Mouse (Mus musculus): ENCODE data around the gene Crocc. TPM values are rescaled to one million over a fixed set of nuclear protein-coding genes. Genes with fewer than 3 reads are reported as not detected.

Gene Crocc
- polyA plus RNA-seq, 1 experiment from 2014 or later = 7.2 TPM

DNA sequence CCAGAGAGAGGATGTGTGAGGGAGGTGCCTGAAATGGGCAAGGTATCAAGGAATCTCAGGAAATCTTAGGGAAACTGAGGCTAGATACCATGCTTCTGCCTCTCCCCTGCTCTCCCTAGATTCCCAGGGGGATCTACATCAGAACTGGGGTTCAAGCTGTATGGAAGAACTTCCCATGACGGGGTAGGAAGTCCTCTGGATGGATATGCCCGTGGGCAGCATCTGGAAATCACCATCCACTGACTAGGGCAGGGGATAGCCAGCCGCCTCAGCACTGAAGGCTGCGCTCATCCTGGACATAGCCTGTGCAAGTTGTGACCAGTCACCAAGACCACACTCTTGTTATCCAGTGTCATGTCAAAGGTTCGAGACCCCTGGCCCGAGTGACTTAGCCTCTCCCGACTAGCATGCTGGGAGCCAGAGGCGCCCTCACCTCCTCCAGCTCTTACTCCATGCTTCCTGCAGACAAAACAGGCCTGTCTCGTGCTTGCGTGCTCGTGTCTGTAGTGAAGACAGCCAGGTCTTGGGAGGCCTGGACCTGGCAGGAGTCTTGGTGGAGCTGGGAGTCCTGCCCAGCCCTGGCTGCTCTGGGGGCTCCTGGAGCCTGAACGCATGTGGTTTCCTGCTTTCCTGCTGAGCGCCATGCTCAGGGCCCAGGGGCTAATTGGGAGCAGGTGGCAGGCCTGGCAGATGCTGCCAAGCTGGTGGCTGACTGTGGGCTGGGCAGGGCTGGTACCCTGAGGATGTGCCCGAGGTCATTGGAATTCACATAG is 48.6 kb downstream of the Crocc start:
- H3K4me1 ChIP-seq (ENCODE audit: control insufficient read depth, insufficient read depth, low read length) = peaks cover 19% of the 10 kb centered on the region
- H3K27ac ChIP-seq (replicated peaks; ENCODE audit: low read depth, low read length) = peak overlapping the region; percentile 83
- H3K9ac ChIP-seq (replicated peaks; ENCODE audit: low read length) = peak overlapping the region; percentile 88
- WGBS = 36% methylated on average over 14 of the region's 14 CpGs
- no peaks in the 10 kb centered on the region for H3K9me3 ChIP-seq (ENCODE audit: control insufficient read depth, low read length)
- H3K27me3 ChIP-seq (ENCODE audit: control insufficient read depth, insufficient read depth, low read length) = no peaks in the 10 kb centered on the region
- peak overlapping the region; percentile 69 for H3K4me2 ChIP-seq (ENCODE audit: low read length)
- H3K4me3 ChIP-seq (replicated peaks; ENCODE audit: low read depth, low read length) = peak overlapping the region; percentile 79
- peak; percentile 60 for DNase-seq
- peak; percentile 14; the same call in 1 of the 2 replicates for ATAC-seq (ENCODE audit: low FRiP score, low TSS enrichment)
- H3K36me3 ChIP-seq (ENCODE audit: control insufficient read depth, insufficient read depth, low read length) = peaks cover 53% of the 10 kb centered on the region

DNA sequence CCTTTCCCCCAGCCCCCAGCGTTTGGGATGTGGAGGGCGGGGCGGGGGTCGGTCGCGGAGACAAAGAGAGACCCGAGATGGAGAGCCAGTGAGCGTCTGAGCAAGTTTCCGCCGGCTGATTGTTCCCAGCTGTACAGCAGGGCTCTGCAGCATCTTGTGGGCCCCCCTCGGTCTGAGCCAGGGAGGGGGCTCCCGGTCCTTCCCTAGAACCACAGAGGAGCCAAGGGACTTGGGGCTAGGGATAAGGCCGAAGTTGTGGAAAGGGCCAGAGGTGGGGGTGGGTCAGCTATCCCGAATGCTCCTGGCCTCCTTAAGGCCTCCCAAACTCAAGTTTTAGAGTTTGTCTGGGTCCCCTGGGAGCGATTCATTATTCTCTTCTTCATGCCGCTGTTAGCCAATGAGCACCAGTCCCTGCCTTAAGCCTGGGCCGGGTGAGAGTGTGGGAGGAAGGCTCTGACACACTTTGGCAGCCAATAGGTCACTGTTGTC is 49.4 kb downstream of the Crocc start:
- Histone ChIP-seq H3K27ac (replicated peaks; ENCODE audit: low read depth, low read length) (peak overlapping the region; percentile 83), H3K9me3 (ENCODE audit: control insufficient read depth, low read length) (no peaks in the 10 kb centered on the region), H3K4me1 (ENCODE audit: control insufficient read depth, insufficient read depth, low read length) (peaks cover 19% of the 10 kb centered on the region), H3K36me3 (ENCODE audit: control insufficient read depth, insufficient read depth, low read length) (peaks cover 53% of the 10 kb centered on the region), H3K27me3 (ENCODE audit: control insufficient read depth, insufficient read depth, low read length) (no peaks in the 10 kb centered on the region), H3K4me3 (replicated peaks; ENCODE audit: low read depth, low read length) (peak overlapping the region; percentile 79), H3K9ac (replicated peaks; ENCODE audit: low read length) (peak overlapping the region; percentile 88), H3K4me2 (ENCODE audit: low read length) (peak overlapping the region; percentile 69)
- ATAC-seq (ENCODE audit: low FRiP score, low TSS enrichment) (peak; percentile 44; the same call in 1 of the 2 replicates), DNase-seq (peak; percentile 77)
- WGBS = under 1% methylated on average over 17 of the region's 17 CpGs

DNA sequence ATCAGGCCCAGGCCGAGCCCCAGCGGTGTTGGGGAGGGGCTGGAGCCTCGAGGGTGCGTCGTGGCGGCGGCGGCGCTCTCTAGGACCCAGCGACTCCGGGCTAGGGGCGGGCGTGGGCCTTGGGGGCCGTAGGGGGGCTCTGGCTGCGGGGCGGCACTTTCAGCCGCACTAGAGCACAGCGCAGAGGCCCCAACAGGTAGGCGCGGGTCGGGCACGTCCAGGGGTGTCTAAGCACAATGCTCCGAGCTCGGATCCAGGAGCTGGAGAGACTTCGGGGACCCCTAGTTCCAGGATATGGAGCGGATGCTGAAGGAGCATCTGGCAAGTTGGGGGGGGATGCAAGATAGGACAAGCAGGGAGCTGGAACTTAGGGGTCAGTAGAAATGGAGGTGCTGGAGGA is 49.8 kb downstream of the Crocc start:
- peaks cover 19% of the 10 kb centered on the region for H3K4me1 ChIP-seq (ENCODE audit: control insufficient read depth, insufficient read depth, low read length)
- H3K4me2 ChIP-seq (ENCODE audit: low read length) = peak overlapping the region; percentile 69
- peak overlapping the region; percentile 79 for H3K4me3 ChIP-seq (replicated peaks; ENCODE audit: low read depth, low read length)
- DNase-seq (peak; percentile 88), ATAC-seq (ENCODE audit: low FRiP score, low TSS enrichment) (peak; percentile 84)
- 0% methylated on average over 26 of the region's 26 CpGs for WGBS
- H3K36me3 ChIP-seq (ENCODE audit: control insufficient read depth, insufficient read depth, low read length) = peaks cover 53% of the 10 kb centered on the region
- peak overlapping the region; percentile 88 for H3K9ac ChIP-seq (replicated peaks; ENCODE audit: low read length)
- no peaks in the 10 kb centered on the region for H3K9me3 ChIP-seq (ENCODE audit: control insufficient read depth, low read length)
- no peaks in the 10 kb centered on the region for H3K27me3 ChIP-seq (ENCODE audit: control insufficient read depth, insufficient read depth, low read length)
- H3K27ac ChIP-seq (replicated peaks; ENCODE audit: low read depth, low read length) = peak overlapping the region; percentile 83

DNA sequence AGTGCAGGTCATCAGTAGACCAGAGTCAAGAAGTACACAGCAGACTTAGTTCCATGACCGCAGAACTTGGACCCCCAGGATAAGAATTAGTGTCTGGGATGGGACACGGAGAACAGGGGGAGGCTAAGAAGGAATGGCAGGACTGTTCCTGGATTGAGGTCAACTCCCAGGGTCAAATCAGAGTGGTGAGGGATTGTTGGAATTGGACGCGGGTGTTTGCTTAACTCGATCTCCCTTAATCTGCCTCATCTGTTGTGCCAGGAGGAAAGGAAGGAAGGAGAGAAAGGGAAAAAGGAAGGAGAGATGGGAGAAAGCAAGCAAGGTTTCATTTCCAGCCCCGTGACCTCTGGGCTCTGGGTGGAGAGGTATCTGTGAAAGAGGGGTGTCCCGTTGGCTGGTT is 50.2 kb downstream of the Crocc start, which contains the start of gene Mfap2:
Gene Mfap2 (plus strand): TSS at position 301 of the 400 bp plus-strand sequence.
- Histone ChIP-seq H3K9me3 (ENCODE audit: control insufficient read depth, low read length) (no peaks in the 10 kb centered on the region), H3K9ac (replicated peaks; ENCODE audit: low read length) (peak within 1 kb of the TSS; percentile 88), H3K4me3 (replicated peaks; ENCODE audit: low read depth, low read length) (peak within 1 kb of the TSS; percentile 79), H3K27ac (replicated peaks; ENCODE audit: low read depth, low read length) (peak within 1 kb of the TSS; percentile 83), H3K27me3 (ENCODE audit: control insufficient read depth, insufficient read depth, low read length) (no peaks in the 10 kb centered on the region), H3K4me2 (ENCODE audit: low read length) (peak within 1 kb of the TSS; percentile 69), H3K36me3 (ENCODE audit: control insufficient read depth, insufficient read depth, low read length) (peaks cover 53% of the 10 kb centered on the region), H3K4me1 (ENCODE audit: control insufficient read depth, insufficient read depth, low read length) (peaks cover 19% of the 10 kb centered on the region)
- DNase-seq (no peak), ATAC-seq (ENCODE audit: low FRiP score, low TSS enrichment) (no peak)
- 16% methylated on average over 7 of the region's 7 CpGs for WGBS

- Histone ChIP-seq H3K9ac (replicated peaks; ENCODE audit: low read length) (no peak overlapping the region), H3K36me3 (ENCODE audit: control insufficient read depth, insufficient read depth, low read length) (peaks cover 55% of the 10 kb centered on the region), H3K4me2 (ENCODE audit: low read length) (no peak overlapping the region), H3K4me1 (ENCODE audit: control insufficient read depth, insufficient read depth, low read length) (peaks cover 19% of the 10 kb centered on the region), H3K27me3 (ENCODE audit: control insufficient read depth, insufficient read depth, low read length) (no peaks in the 10 kb centered on the region), H3K9me3 (ENCODE audit: control insufficient read depth, low read length) (no peaks in the 10 kb centered on the region), H3K27ac (replicated peaks; ENCODE audit: low read depth, low read length) (no peak overlapping the region), H3K4me3 (replicated peaks; ENCODE audit: low read depth, low read length) (no peak overlapping the region)
- DNase-seq = no peak
- WGBS = 91% methylated on average over 8 of the region's 8 CpGs
- no peak for ATAC-seq (ENCODE audit: low FRiP score, low TSS enrichment)
Measured at GRCm38 (mm10) chr4:141008028-141008427, 52.3 kb downstream of the Crocc start.

GRCm38 (mm10) chr4:141005983-141006382 is 54.4 kb downstream of the Crocc start:
- DNase-seq (no peak), ATAC-seq (ENCODE audit: low FRiP score, low TSS enrichment) (no peak)
- Histone ChIP-seq H3K4me2 (ENCODE audit: low read length) (no peak overlapping the region), H3K4me1 (ENCODE audit: control insufficient read depth, insufficient read depth, low read length) (peaks cover 3% of the 10 kb centered on the region; the same call in 1 of the 2 replicates), H3K9ac (replicated peaks; ENCODE audit: low read length) (no peak overlapping the region), H3K27ac (replicated peaks; ENCODE audit: low read depth, low read length) (no peak overlapping the region), H3K27me3 (ENCODE audit: control insufficient read depth, insufficient read depth, low read length) (no peaks in the 10 kb centered on the region), H3K36me3 (ENCODE audit: control insufficient read depth, insufficient read depth, low read length) (peaks cover 70% of the 10 kb centered on the region), H3K9me3 (ENCODE audit: control insufficient read depth, low read length) (no peaks in the 10 kb centered on the region), H3K4me3 (replicated peaks; ENCODE audit: low read depth, low read length) (no peak overlapping the region)
- WGBS = 76% methylated on average over 13 of the region's 13 CpGs

- WGBS = 98% methylated on average over 9 of the region's 9 CpGs
- H3K4me2 ChIP-seq (ENCODE audit: low read length) = no peak overlapping the region
- H3K9ac ChIP-seq (replicated peaks; ENCODE audit: low read length) = no peak overlapping the region
- no peaks in the 10 kb centered on the region for H3K4me1 ChIP-seq (ENCODE audit: control insufficient read depth, insufficient read depth, low read length)
- DNase-seq = no peak
- H3K27ac ChIP-seq (replicated peaks; ENCODE audit: low read depth, low read length) = no peak overlapping the region
- H3K27me3 ChIP-seq (ENCODE audit: control insufficient read depth, insufficient read depth, low read length) = no peaks in the 10 kb centered on the region
- H3K9me3 ChIP-seq (ENCODE audit: control insufficient read depth, low read length) = no peaks in the 10 kb centered on the region
- peaks cover 98% of the 10 kb centered on the region for H3K36me3 ChIP-seq (ENCODE audit: control insufficient read depth, insufficient read depth, low read length)
- ATAC-seq (ENCODE audit: low FRiP score, low TSS enrichment) = no peak
- H3K4me3 ChIP-seq (replicated peaks; ENCODE audit: low read depth, low read length) = no peak overlapping the region
Measured at GRCm38 (mm10) chr4:140996812-140997211, 63.5 kb downstream of the Crocc start.

GRCm38 (mm10) chr4:140995811-140996210 is 64.5 kb downstream of the Crocc start:
- ATAC-seq (ENCODE audit: low FRiP score, low TSS enrichment) (no peak), DNase-seq (no peak)
- H3K4me2 ChIP-seq (ENCODE audit: low read length) = no peak overlapping the region
- H3K36me3 ChIP-seq (ENCODE audit: control insufficient read depth, insufficient read depth, low read length) = peaks cover 91% of the 10 kb centered on the region
- H3K9ac ChIP-seq (replicated peaks; ENCODE audit: low read length) = no peak overlapping the region
- no peaks in the 10 kb centered on the region for H3K27me3 ChIP-seq (ENCODE audit: control insufficient read depth, insufficient read depth, low read length)
- WGBS = 91% methylated on average over 8 of the region's 8 CpGs
- H3K4me3 ChIP-seq (replicated peaks; ENCODE audit: low read depth, low read length) = no peak overlapping the region
- H3K27ac ChIP-seq (replicated peaks; ENCODE audit: low read depth, low read length) = no peak overlapping the region
- no peaks in the 10 kb centered on the region for H3K9me3 ChIP-seq (ENCODE audit: control insufficient read depth, low read length)
- H3K4me1 ChIP-seq (ENCODE audit: control insufficient read depth, insufficient read depth, low read length) = no peaks in the 10 kb centered on the region

DNA sequence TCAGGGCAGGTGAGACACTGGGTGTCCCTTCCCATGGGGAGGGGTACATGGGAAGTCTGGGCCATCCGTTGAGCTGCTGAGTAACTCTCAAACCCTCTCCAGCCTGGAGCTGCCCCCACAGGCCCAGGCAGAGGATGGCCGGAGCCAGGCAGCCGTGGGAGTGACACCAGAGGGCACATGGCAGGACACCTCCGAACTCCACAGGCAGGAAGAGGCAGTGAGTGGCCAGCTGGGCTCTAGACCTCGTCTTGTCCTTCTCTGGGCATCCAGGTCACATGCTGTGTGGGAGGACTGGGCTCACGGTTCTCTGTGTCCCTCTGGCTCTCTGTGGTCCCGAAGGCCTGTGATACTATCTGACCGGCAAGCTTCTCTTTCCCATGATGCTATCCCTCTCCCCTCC is 66.5 kb downstream of the Crocc start:
- no peak overlapping the region for H3K4me3 ChIP-seq (replicated peaks; ENCODE audit: low read depth, low read length)
- ATAC-seq (ENCODE audit: low FRiP score, low TSS enrichment) = no peak
- peaks cover 11% of the 10 kb centered on the region for H3K4me1 ChIP-seq (ENCODE audit: control insufficient read depth, insufficient read depth, low read length)
- H3K27ac ChIP-seq (replicated peaks; ENCODE audit: low read depth, low read length) = no peak overlapping the region
- no peak overlapping the region for H3K9ac ChIP-seq (replicated peaks; ENCODE audit: low read length)
- peaks cover 78% of the 10 kb centered on the region for H3K36me3 ChIP-seq (ENCODE audit: control insufficient read depth, insufficient read depth, low read length)
- WGBS = 84% methylated on average over 8 of the region's 8 CpGs
- H3K4me2 ChIP-seq (ENCODE audit: low read length) = no peak overlapping the region
- no peaks in the 10 kb centered on the region for H3K9me3 ChIP-seq (ENCODE audit: control insufficient read depth, low read length)
- no peak for DNase-seq
- H3K27me3 ChIP-seq (ENCODE audit: control insufficient read depth, insufficient read depth, low read length) = no peaks in the 10 kb centered on the region

All from midbrain, embryonic 14.5 days (tissue).